Mouse (Mus musculus) ES-Bruce4 (cell line): ENCODE results near the gene Fam3a. TPM values are rescaled to one million over a fixed set of nuclear protein-coding genes. Genes with fewer than 3 reads are reported as not detected.
A peak's percentile ranks its signal among the peaks of the same experiment; 100 is the strongest.
"Not testable (repeated sequence)": the region's sequence is repeated elsewhere in the genome, so short reads cannot be mapped to it uniquely, and the experiment has no call there.

Source experiments
- H3K27ac ChIP-seq: 2 replicates; pipeline ENCODE4 v1.5.1; 2012; ENCODE audit warnings: low read length, inconsistent platforms; ENCODE audit not compliant: insufficient read depth
- H3K27me3 ChIP-seq: 2 replicates; pipeline ENCODE4 v1.6.1; 2012; ENCODE audit warnings: mild to moderate bottlenecking, low read length, inconsistent platforms; ENCODE audit not compliant: control insufficient read depth, poor library complexity, insufficient read depth, severe bottlenecking
- H3K36me3 ChIP-seq: 2 replicates; pipeline ENCODE4 v1.6.1; 2012; ENCODE audit warnings: inconsistent platforms, mild to moderate bottlenecking, low read length, moderate library complexity; ENCODE audit not compliant: control insufficient read depth, poor library complexity, insufficient read depth, severe bottlenecking
- H3K4me1 ChIP-seq: one replicate; pipeline ENCODE4 v1.8.1; 2011; ENCODE audit warnings: low read length; ENCODE audit not compliant: control insufficient read depth, insufficient read depth
- H3K4me3 ChIP-seq: 2 replicates; pipeline ENCODE4 v1.5.1; 2011; ENCODE audit warnings: low read depth, mild to moderate bottlenecking, low read length
- H3K9ac ChIP-seq: 2 replicates; pipeline ENCODE4 v1.6.1; 2012; ENCODE audit warnings: low read depth, mild to moderate bottlenecking, inconsistent platforms; ENCODE audit not compliant: poor library complexity, severe bottlenecking
- H3K9me3 ChIP-seq: replicated peaks from 2 replicates; pipeline ENCODE4 v1.6.1; 2012; ENCODE audit warnings: mild to moderate bottlenecking, low read length, inconsistent platforms; ENCODE audit not compliant: control insufficient read depth, poor library complexity, insufficient read depth, severe bottlenecking
- CTCF ChIP-seq: IDR thresholded peaks from one replicate; pipeline ENCODE4 v1.8.1; 2011; ENCODE audit warnings: low read depth, low read length
- EP300 ChIP-seq: IDR thresholded peaks from 2 replicates; pipeline ENCODE4 v1.6.1; 2011; ENCODE audit warnings: low read depth, low read length; ENCODE audit not compliant: insufficient read depth
- POLR2A ChIP-seq: IDR thresholded peaks from one replicate; pipeline ENCODE4 v1.8.1; 2011; ENCODE audit warnings: low read length; ENCODE audit not compliant: insufficient read depth
- polyA plus RNA-seq: library from polyadenylated mRNA; stranded (reverse); fragments of >200 nt; gene quantifications from 2 replicates; pipeline ENCODE4 v1.2.4, GENCODE M21; 2011; ENCODE audit warnings: low read depth; ENCODE audit not compliant: missing spikeins, insufficient read depth, insufficient read length

Fam3a gene
- polyA plus RNA-seq, 1 experiment = 10.8 TPM

DNA sequence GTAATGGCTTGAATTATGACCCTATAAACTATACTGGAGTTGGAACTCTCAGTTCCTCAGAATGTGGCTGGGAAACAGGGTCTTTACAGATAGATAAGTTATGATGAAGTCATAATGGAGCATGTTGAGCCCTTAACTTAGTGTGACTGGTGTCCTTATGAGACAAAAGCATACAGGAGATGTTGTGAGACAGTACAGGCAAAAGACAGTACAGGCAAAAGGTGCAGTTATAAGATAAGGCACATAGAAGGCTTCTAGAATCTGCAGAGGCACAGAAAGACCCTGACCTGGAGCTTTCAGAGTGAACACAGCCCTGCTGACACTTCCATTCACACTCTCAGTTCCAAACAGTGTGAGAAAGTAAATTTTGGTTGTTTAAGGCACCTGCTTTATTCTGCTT lies 4.9 kb downstream of the Fam3a start:
- TF ChIP-seq POLR2A = no peak
- TF ChIP-seq EP300 = no peak
- Histone ChIP-seq H3K36me3 (no peaks in the 10 kb centered on the region), H3K4me1 (no peaks in the 10 kb centered on the region), H3K27me3 (no peaks in the 10 kb centered on the region), H3K27ac (no peak overlapping the region), H3K9ac (no peak overlapping the region), H3K4me3 (no peak overlapping the region), H3K9me3 (no peaks in the 10 kb centered on the region)

DNA sequence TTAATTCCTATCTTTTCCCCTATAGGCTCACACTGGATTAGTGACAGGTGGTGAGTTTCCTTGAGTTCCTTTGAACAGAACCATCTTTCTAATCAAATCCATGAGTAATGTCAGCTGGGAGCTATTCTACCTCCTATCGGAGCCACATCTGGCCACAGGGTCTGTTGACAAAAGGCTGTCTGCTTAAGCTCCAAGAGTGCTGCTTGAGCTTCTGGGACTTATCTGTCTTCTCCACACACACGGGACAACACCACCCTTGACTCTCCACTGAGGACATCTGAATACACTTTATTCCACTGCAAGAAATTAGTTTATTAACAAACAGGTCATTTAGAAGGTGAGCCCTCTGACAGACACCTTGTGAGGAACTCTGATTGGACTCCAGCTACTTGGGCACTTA lies 8.6 kb downstream of the Fam3a start:
- no peak overlapping the region for H3K4me3 ChIP-seq
- no peak overlapping the region for H3K9ac ChIP-seq
- H3K9me3 ChIP-seq = no peaks in the 10 kb centered on the region
- no peaks in the 10 kb centered on the region for H3K4me1 ChIP-seq
- TF ChIP-seq EP300 = no peak
- no peak for TF ChIP-seq CTCF
- TF ChIP-seq POLR2A = no peak
- H3K27me3 ChIP-seq = no peaks in the 10 kb centered on the region
- no peaks in the 10 kb centered on the region for H3K36me3 ChIP-seq
- H3K27ac ChIP-seq = no peak overlapping the region

DNA sequence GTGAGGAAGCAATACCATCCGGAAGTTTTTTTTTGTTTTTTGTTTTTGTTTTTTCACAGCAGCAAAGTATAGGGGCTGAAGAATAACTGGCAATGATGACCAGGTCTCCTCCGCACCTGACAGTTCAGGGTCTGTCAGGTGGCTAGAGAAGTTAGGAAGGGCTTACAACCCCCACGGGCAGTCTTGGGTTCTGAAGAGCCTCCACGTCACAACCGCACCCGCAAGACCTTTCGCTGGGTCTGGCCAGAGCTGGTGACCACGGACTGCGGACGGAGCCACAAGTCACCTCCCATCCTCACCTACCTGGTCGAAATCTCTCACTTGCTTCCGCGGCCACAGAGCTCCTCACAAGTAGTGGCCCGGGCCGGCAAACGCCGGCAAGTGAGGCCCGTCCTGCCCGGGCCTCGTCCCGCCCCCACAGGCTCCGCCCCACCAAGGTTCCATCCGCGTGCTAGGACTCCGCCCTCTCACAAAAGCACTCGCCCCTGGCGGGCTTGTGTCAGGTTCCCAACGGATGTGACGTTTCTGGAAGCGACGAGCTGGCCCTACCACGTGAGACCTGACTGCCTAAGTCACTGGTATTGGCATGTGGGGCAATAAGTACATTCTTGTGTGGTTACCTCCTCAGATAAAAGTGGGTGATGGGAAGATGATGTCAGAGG lies 20.1 kb downstream of the Fam3a start, which contains the start of the genes Ubl4a and Slc10a3:
Gene Ubl4a, minus strand, starts transcription at position 331 of the 662 bp plus-strand sequence.
Gene Slc10a3, minus strand, starts transcription at position 462 of the 662 bp plus-strand sequence.
- H3K27ac ChIP-seq = no peak within 1 kb of the TSS
- TF ChIP-seq EP300 = no peak
- TF ChIP-seq POLR2A = peak; percentile 70
- H3K4me3 ChIP-seq = peak within 1 kb of the TSS; percentile 98
- H3K4me1 ChIP-seq = no peaks in the 10 kb centered on the region
- no peaks in the 10 kb centered on the region for H3K27me3 ChIP-seq
- no peaks in the 10 kb centered on the region for H3K36me3 ChIP-seq
- no peaks in the 10 kb centered on the region for H3K9me3 ChIP-seq
- H3K9ac ChIP-seq = peak within 1 kb of the TSS; percentile 64

DNA sequence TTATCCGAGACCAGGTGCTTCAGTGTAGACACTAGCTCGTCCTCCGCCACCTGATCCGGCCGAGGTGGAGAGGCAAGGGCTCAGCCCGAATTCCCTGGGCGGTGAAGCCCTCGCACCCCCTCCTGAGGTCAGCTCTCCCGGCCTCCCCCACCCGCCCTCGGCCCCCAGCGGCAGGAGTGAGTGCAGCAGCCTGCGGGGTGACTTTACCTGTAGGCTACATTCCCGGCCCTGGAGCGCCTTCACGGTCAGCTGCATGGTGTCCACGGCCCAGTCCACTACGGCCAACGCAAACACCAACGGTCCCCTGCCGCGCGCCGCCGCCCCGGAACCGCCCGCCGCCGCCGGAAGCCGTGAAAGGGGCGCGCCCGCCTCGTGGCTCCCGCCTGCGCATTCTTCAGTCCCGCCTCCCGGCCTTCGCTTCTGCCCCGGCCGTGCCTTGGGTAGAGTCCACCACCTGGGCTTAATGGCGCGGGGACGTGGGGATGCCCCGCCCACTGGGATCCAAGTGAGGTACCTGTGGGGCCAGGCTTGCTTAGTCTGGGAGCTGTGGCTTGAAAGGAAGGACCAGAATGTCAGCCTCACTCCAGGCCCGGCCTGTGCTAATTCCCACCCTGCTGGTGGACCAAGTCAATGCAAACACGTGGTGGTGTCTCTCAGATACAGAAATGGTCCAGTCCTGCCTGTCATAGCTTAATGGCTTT lies 24.7 kb downstream of the Fam3a start:
- no peaks in the 10 kb centered on the region for H3K27me3 ChIP-seq
- peak overlapping the region; percentile 3; the same call in 1 of the 2 replicates for H3K27ac ChIP-seq
- no peaks in the 10 kb centered on the region for H3K4me1 ChIP-seq
- no peaks in the 10 kb centered on the region for H3K9me3 ChIP-seq
- H3K9ac ChIP-seq = peak overlapping the region; percentile 85
- TF ChIP-seq EP300 (no peak), CTCF (no peak), POLR2A (no peak)
- H3K36me3 ChIP-seq = peaks cover 7% of the 10 kb centered on the region; the same call in 1 of the 2 replicates
- H3K4me3 ChIP-seq = peak overlapping the region; percentile 97

DNA sequence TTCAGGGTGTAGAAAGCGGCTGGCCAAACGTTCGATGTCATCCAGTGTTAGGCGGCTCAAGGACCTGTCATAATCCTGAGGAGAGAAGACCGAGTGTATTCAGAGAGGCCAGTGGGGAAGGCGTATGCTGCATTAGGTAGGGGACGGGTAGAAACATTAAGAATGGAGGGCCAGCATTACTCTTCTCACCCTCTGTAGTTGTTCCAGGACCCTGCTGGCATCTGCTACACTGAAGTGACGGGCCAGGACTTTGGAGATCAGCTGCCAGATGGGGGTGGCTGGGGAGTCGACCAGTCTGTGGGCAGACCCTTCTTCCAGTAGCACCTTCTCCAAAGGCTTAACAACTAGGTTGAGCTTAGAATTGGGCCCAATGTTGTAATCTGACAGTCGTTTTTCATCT lies 25.6 kb downstream of the Fam3a start:
- Histone ChIP-seq H3K36me3 (peaks cover 7% of the 10 kb centered on the region; the same call in 1 of the 2 replicates), H3K27me3 (no peaks in the 10 kb centered on the region), H3K4me1 (no peaks in the 10 kb centered on the region), H3K9me3 (no peaks in the 10 kb centered on the region), H3K9ac (peak overlapping the region; percentile 85), H3K27ac (no peak overlapping the region), H3K4me3 (peak overlapping the region; percentile 97)
- TF ChIP-seq POLR2A (no peak), EP300 (no peak), CTCF (no peak)

DNA sequence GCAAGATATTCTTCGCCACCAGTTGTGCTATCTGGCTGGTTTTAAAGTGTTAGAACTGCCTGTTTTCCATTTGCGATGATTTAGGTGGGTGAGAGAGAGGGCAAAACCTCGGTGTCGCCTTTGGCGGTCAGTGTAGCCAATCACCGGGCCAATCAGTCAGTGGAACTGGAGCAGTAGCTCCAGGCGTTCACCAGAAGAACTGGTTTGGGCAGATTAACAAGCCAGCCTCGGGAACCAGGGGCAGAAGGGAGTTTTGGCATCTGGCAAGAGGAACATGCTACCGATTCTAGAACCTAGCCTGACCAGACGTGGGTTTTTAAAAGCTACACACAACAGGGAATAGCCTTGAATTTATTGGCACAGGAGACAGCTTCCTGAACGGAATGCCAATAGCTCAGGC lies 33.9 kb downstream of the Fam3a start:
- Histone ChIP-seq H3K4me1 (no peaks in the 10 kb centered on the region), H3K4me3 (no peak overlapping the region), H3K9ac (no peak overlapping the region), H3K27me3 (no peaks in the 10 kb centered on the region), H3K36me3 (no peaks in the 10 kb centered on the region), H3K27ac (no peak overlapping the region), H3K9me3 (no peaks in the 10 kb centered on the region)
- TF ChIP-seq CTCF = no peak

DNA sequence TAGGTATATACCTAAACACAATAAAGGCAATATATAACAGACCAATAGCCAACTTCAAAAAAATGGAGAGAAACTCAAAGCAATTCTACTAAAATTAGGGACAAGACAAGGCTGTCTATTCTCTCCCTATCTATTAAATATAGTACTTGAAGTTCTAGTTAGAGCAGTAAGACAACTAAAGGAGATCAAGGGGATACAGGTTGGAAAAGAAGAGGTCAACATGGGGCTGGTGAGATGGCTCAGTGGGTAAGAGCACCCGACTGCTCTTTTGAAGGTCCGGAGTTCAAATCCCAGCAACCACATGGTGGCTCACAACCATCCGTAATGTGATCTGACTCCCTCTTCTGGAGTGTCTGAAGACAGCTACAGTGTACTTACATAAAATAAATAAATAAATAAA lies 36.0 kb downstream of the Fam3a start:
- H3K9me3 ChIP-seq, H3K4me1 ChIP-seq, H3K27ac ChIP-seq, H3K27me3 ChIP-seq, H3K4me3 ChIP-seq, H3K9ac ChIP-seq, H3K36me3 ChIP-seq: not testable (repeated sequence)
